Mouse (Mus musculus): ENCODE measurements at regions not wholly inside any gene's neighbourhood (a gene's known extent, or its start where the extent isn't known, plus 50 kb on each side); places are given as distances from the start of the nearest gene placed in this dataset.

GRCm38 (mm10) chr11:90117664-90118295 is 69.7 kb upstream of the Gm45716 start:
- WGBS, result 67% methylated on average over 5 of the region's 5 CpGs
- no peaks in the 10 kb centered on the region for H3K9me3 ChIP-seq
- ATAC-seq (replicated peaks), result no peak
- H3K9ac ChIP-seq, result no peak overlapping the region
- peaks cover 3% of the 10 kb centered on the region; the same call in 1 of the 2 replicates for H3K27me3 ChIP-seq (replicated peaks)
- no peak overlapping the region for H3K4me2 ChIP-seq
- no peak overlapping the region for H3K27ac ChIP-seq
- H3K36me3 ChIP-seq (replicated peaks), result no peaks in the 10 kb centered on the region
- no peak overlapping the region for H3K4me3 ChIP-seq
- H3K4me1 ChIP-seq, result peaks cover 5% of the 10 kb centered on the region

GRCm38 (mm10) chr11:90121902-90122301 is 65.6 kb upstream of the Gm45716 start:
- Histone ChIP-seq H3K9me3 (no peaks in the 10 kb centered on the region), H3K36me3 (replicated peaks) (no peaks in the 10 kb centered on the region), H3K4me3 (no peak overlapping the region), H3K27me3 (replicated peaks) (peaks cover 3% of the 10 kb centered on the region; the same call in 1 of the 2 replicates), H3K9ac (no peak overlapping the region), H3K4me1 (peaks cover 5% of the 10 kb centered on the region), H3K27ac (no peak overlapping the region), H3K4me2 (no peak overlapping the region)
- WGBS, result 34% methylated on average over 3 of the region's 3 CpGs
- no peak for ATAC-seq (replicated peaks)

GRCm38 (mm10) chr11:90122709-90123108 is 64.8 kb upstream of the Gm45716 start:
- no peak overlapping the region for H3K4me2 ChIP-seq
- WGBS, result 58% methylated on average over 3 of the region's 3 CpGs
- no peaks in the 10 kb centered on the region for H3K27me3 ChIP-seq (replicated peaks)
- H3K36me3 ChIP-seq (replicated peaks), result no peaks in the 10 kb centered on the region
- no peaks in the 10 kb centered on the region for H3K4me1 ChIP-seq
- no peak overlapping the region for H3K9ac ChIP-seq
- H3K27ac ChIP-seq, result no peak overlapping the region
- no peak overlapping the region for H3K4me3 ChIP-seq
- no peaks in the 10 kb centered on the region for H3K9me3 ChIP-seq
- ATAC-seq (replicated peaks), result no peak

GRCm38 (mm10) chr11:90123851-90124250 is 63.6 kb upstream of the Gm45716 start:
- WGBS, result 88% methylated on average over 5 of the region's 5 CpGs
- no peaks in the 10 kb centered on the region for H3K27me3 ChIP-seq (replicated peaks)
- ATAC-seq (replicated peaks), result no peak
- H3K4me2 ChIP-seq, result no peak overlapping the region
- H3K27ac ChIP-seq, result no peak overlapping the region
- H3K36me3 ChIP-seq (replicated peaks), result no peaks in the 10 kb centered on the region
- H3K9ac ChIP-seq, result no peak overlapping the region
- no peaks in the 10 kb centered on the region for H3K4me1 ChIP-seq
- H3K4me3 ChIP-seq, result no peak overlapping the region
- no peaks in the 10 kb centered on the region for H3K9me3 ChIP-seq

GRCm38 (mm10) chr11:90126289-90126688 is 61.2 kb upstream of the Gm45716 start:
- no peak overlapping the region for H3K9ac ChIP-seq
- ATAC-seq (replicated peaks), result no peak
- H3K36me3 ChIP-seq (replicated peaks), result no peaks in the 10 kb centered on the region
- no peak overlapping the region for H3K4me3 ChIP-seq
- H3K27me3 ChIP-seq (replicated peaks), result no peaks in the 10 kb centered on the region
- H3K9me3 ChIP-seq, result no peaks in the 10 kb centered on the region
- 70% methylated on average over 4 of the region's 4 CpGs for WGBS
- H3K4me2 ChIP-seq, result no peak overlapping the region
- H3K27ac ChIP-seq, result no peak overlapping the region
- H3K4me1 ChIP-seq, result peaks cover 10% of the 10 kb centered on the region

- H3K27ac ChIP-seq, result no peak overlapping the region
- no peak for ATAC-seq (replicated peaks)
- peaks cover 10% of the 10 kb centered on the region for H3K4me1 ChIP-seq
- 78% methylated on average over 7 of the region's 7 CpGs for WGBS
- no peaks in the 10 kb centered on the region for H3K27me3 ChIP-seq (replicated peaks)
- no peak overlapping the region for H3K9ac ChIP-seq
- no peak overlapping the region for H3K4me3 ChIP-seq
- no peaks in the 10 kb centered on the region for H3K36me3 ChIP-seq (replicated peaks)
- H3K9me3 ChIP-seq, result no peaks in the 10 kb centered on the region
- no peak overlapping the region for H3K4me2 ChIP-seq
Measured at GRCm38 (mm10) chr11:90128865-90129415, 58.5 kb upstream of the Gm45716 start.

- no peaks in the 10 kb centered on the region for H3K9me3 ChIP-seq
- no peak overlapping the region for H3K27ac ChIP-seq
- H3K4me3 ChIP-seq, result no peak overlapping the region
- H3K4me2 ChIP-seq, result no peak overlapping the region
- H3K9ac ChIP-seq, result no peak overlapping the region
- no peak for ATAC-seq (replicated peaks)
- no peaks in the 10 kb centered on the region for H3K27me3 ChIP-seq (replicated peaks)
- H3K4me1 ChIP-seq, result peaks cover 10% of the 10 kb centered on the region
- 42% methylated on average over 12 of the region's 12 CpGs for WGBS
- no peaks in the 10 kb centered on the region for H3K36me3 ChIP-seq (replicated peaks)
Measured at GRCm38 (mm10) chr11:90129793-90130624, 57.5 kb upstream of the Gm45716 start.

GRCm38 (mm10) chr11:90130635-90131034 is 56.8 kb upstream of the Gm45716 start:
- no peak overlapping the region for H3K4me2 ChIP-seq
- peak; percentile 60 for ATAC-seq (replicated peaks)
- no peak overlapping the region for H3K9ac ChIP-seq
- no peak overlapping the region for H3K27ac ChIP-seq
- H3K9me3 ChIP-seq, result no peaks in the 10 kb centered on the region
- peaks cover 10% of the 10 kb centered on the region for H3K4me1 ChIP-seq
- H3K36me3 ChIP-seq (replicated peaks), result no peaks in the 10 kb centered on the region
- 0% methylated on average over 1 of the region's 1 CpGs for WGBS
- no peak overlapping the region for H3K4me3 ChIP-seq
- H3K27me3 ChIP-seq (replicated peaks), result no peaks in the 10 kb centered on the region

GRCm38 (mm10) chr11:90132579-90132978 is 54.9 kb upstream of the Gm45716 start:
- H3K4me1 ChIP-seq, result peaks cover 10% of the 10 kb centered on the region
- H3K27ac ChIP-seq, result no peak overlapping the region
- H3K27me3 ChIP-seq (replicated peaks), result no peaks in the 10 kb centered on the region
- no peak overlapping the region for H3K4me3 ChIP-seq
- no peak for ATAC-seq (replicated peaks)
- 74% methylated on average over 5 of the region's 5 CpGs for WGBS
- no peaks in the 10 kb centered on the region for H3K9me3 ChIP-seq
- H3K9ac ChIP-seq, result no peak overlapping the region
- no peak overlapping the region for H3K4me2 ChIP-seq
- H3K36me3 ChIP-seq (replicated peaks), result no peaks in the 10 kb centered on the region

GRCm38 (mm10) chr11:90136307-90136706 is 51.2 kb upstream of the Gm45716 start:
- H3K27ac ChIP-seq, result no peak overlapping the region
- no peaks in the 10 kb centered on the region for H3K9me3 ChIP-seq
- H3K9ac ChIP-seq, result no peak overlapping the region
- no peak overlapping the region for H3K4me3 ChIP-seq
- no peaks in the 10 kb centered on the region for H3K4me1 ChIP-seq
- WGBS, result 91% methylated on average over 7 of the region's 7 CpGs
- H3K27me3 ChIP-seq (replicated peaks), result no peaks in the 10 kb centered on the region
- H3K36me3 ChIP-seq (replicated peaks), result no peaks in the 10 kb centered on the region
- no peak overlapping the region for H3K4me2 ChIP-seq
- no peak for ATAC-seq (replicated peaks)

All from midbrain, embryonic 15.5 days (tissue).